1 mouse cellular context compared by ENCODE assay signal in the genomic region with DNA sequence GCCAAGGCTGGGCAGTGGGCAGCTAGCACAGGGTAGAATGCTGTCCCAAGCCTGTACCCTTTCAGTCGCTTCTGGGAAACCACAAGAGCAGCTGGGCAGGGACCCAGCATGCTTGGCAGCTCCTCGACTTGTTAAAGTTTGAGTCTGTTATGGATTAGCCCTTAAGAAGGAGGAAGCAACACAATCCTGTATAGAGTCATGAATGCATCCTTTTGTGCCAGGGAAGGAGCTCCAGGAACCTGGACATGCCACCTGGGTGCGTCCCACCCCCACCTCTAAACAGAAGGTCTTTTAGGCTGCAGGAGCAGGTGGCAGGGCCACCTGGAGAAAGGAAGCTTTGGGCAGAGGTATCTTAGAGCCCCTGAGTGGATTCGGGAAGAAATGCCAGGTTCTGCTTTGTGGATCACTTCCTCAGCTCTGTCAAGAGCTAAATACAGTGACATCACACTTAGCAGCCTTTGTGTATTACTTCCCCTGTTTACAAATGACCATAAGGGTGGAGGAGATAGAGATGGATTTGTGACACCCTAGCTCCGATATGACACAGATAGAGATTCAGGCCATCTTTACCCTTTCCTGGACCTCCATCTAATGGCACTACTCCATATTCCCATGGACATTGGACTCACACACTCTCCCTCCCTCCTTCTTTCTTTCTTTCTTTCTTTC.
TF ChIP-seq lines count a peak whose summit lies in the region.

No protein-coding gene starts in this region.

TF ChIP-seq in myocyte, 11 proteins besides CTCF, POLR2A, EP300 and RAD21 (continued from another document):
- TF ChIP-seq MYOD1 (IDR thresholded peaks at IDR 0.05; ENCODE audit: control insufficient read depth in 1 of 3, insufficient read length in 2 of 3, low read depth in 2 of 3) (peak in 1 of 3 experiments; percentile 66), TCF12 (IDR thresholded peaks at IDR 0.05; ENCODE audit: insufficient read depth, poor library complexity, severe bottlenecking) (peak; percentile 14), E2F4 (IDR thresholded peaks at IDR 0.05; ENCODE audit: insufficient read depth) (no peak), USF1 (IDR thresholded peaks at IDR 0.05; ENCODE audit: low read depth) (no peak)
